Mouse (Mus musculus): ENCODE measurements around the gene Hcar2.

The Hcar2 gene

GRCm38 (mm10) chr5:123865365-123865764 is at the start of gene Hcar2:
Hcar2 (minus strand) TSS chr5:123865499.
- DNase-seq = no peak

DNA sequence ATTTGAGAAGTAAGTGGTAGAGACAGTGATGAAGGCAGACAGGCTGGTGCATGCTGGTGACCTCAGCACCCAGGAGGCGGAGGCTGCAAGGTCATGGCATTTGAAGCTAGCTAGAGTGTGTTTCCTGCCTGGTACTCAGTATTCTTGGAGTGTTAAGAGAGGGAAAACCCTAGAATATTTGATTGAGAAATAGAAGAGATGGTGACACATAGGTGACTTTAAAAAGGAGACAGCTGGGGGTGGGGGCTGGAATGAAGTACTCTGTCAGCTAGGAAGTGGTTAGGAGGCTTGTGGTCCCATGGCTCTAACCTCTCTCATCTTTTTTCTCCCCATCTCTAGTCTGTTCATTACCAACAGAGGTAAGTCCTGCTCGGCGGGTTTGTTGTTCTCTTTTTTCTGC is 49.6 kb upstream of the Hcar2 start:
- no peak for DNase-seq

- DNase-seq = no peak
Observed at GRCm38 (mm10) chr5:123907631-123907977, 42.3 kb upstream of the Hcar2 start.

GRCm38 (mm10) chr5:123906976-123907630 is 41.8 kb upstream of the Hcar2 start, which contains the start of gene Denr:
Denr (plus strand) TSS chr5:123907175.
- DNase-seq = peak; percentile 95

DNA sequence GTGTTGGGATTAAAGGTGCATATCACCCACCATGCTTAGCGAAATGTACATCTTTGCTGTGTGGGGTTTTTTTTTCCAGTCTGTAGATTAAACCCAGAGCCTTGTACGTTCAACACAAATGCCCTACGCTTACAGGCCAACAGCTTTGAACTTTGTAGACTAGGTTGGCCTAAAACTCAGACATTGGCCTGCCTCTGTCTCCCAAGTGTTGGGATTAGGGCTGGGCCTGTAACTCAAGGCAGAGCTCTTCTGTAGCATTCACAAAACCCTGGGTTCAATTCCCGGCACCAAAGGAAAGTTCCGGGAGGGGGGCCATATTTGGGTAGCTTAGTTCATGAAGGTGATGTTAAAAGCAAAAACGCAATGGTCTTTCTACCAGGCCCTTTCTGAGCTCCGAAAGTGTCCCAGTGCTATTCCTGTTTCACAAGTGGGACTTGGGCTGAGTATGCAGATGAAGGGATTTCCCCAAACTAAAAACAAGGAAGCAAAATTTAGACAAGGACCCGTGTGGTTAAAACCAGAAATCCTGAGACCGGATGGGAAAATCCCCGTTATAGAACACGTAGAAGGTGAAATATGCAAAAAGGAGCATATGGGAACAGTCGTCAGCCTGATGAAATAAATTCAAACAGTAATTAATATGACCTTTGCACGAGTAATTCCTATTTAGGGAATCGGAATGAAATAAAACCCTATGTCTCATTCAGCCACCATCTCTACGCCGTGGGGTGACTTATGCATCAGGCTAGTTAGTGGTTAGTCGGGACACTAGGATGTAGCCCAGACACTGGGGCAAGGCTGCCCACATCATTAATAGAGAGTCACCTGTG is 41.1 kb upstream of the Hcar2 start:
- no peak for DNase-seq

- DNase-seq = no peak
Observed at GRCm38 (mm10) chr5:123904059-123904672, 38.9 kb upstream of the Hcar2 start.

DNA sequence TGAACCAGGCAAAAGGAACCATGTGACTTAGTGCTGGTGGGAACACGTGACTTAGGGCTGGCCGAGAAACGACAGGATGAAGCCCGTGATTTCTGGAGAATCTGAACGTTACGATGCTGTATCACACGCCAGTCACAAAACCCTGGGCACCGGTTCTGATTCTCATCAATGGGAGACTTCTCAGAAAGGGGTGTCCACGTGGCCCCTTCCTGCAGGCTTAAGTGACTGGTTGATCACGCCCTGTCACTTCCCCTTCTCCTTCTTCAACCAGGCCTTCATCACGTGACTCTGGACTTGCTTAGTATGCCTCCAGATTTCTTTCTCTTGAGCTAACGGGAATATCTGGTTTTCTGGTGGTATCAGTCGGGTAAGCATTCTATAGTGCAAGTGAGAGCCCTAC is 32.1 kb upstream of the Hcar2 start:
- no peak for DNase-seq

- no peak for DNase-seq
Observed at GRCm38 (mm10) chr5:123896395-123896794, 31.1 kb upstream of the Hcar2 start.

- no peak for DNase-seq
Observed at GRCm38 (mm10) chr5:123893520-123893919, 28.2 kb upstream of the Hcar2 start.

DNA sequence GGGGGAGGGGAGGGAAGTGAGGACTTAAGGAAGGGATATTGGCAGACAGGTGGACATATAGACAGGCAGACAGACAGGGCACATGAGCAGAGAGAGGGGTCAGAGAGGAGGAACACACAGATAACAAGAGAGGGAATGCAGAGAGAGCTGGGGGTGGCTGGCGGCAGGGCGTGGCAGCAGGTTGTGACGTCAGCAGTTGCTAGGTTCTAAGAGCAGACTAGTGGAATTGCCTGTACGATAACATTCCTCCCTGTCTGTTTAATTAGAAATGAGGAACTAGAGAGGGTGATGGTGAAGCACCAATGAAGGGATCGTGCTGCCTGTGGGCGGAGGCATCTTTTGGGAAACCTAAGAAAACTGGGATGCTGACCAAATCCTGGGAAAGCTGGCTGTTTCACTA is 26.4 kb upstream of the Hcar2 start:
- DNase-seq = no peak

DNA sequence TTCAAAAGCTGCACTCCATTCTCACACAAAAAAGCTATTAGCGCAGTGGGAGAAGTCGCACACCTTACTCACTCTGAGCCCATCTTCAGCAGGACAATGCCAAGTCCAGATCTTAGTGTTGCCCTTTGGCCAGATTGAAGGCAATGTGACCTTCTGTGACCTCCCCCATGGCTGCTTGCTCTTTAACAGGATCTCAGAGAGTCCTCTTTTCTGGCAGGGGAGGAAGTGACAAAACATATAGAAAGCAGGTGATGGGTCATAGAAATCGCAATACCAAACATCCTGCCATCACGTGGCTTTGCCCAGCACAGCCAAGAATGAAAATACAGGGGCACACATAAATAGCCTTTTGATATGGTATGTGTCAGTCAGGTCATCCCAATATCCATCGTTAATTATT is 25.7 kb upstream of the Hcar2 start:
- DNase-seq = no peak

DNA sequence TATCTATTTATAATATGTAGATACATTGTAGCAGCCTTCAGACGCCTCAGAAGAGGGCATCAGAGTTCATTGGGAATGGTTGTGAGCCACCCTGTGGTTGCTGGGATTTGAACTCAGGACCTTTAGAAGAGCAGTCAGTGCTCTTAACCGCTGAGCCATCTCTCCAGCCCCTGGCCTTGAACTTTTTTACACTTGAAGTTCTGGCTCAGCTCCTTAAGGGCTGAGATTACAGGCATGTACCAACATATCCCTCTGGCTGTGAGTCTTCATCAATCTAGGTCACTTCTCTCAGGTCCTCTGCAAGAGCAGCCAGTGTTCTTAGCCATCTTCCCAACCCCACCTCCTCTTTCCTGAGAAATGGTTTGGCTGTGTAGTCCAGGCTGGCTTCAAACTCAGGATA is 25.0 kb upstream of the Hcar2 start:
- no peak for DNase-seq

GRCm38 (mm10) chr5:123886365-123886764 is 21.1 kb upstream of the Hcar2 start:
- no peak for DNase-seq

GRCm38 (mm10) chr5:123884332-123884731 is 19.0 kb upstream of the Hcar2 start:
- no peak for DNase-seq

DNA sequence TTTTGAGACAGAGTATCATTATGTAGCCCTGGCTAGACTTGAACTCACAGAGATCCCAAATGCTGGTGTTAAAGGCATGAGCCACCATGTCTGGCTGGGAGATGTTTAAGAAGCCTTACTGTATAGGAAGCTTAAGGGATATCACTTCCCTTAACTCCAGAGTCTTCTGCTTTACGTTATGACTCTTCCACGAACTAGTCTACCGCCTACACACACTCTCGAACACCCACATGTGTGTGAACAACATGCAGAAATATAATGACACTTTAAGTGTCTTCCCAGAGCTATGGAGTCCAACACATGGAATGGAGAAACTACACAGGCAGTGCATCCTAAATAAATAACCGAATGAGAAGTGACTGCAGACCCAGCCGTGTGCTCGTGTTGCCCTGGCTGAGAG is 18.6 kb upstream of the Hcar2 start:
- DNase-seq = no peak

- DNase-seq = no peak
Observed at GRCm38 (mm10) chr5:123880778-123881177, 15.5 kb upstream of the Hcar2 start.

GRCm38 (mm10) chr5:123879928-123880327 is 14.6 kb upstream of the Hcar2 start, which contains the start of gene Hcar1:
Hcar1 (minus strand) TSS chr5:123880020.
- DNase-seq = peak; percentile 17

DNA sequence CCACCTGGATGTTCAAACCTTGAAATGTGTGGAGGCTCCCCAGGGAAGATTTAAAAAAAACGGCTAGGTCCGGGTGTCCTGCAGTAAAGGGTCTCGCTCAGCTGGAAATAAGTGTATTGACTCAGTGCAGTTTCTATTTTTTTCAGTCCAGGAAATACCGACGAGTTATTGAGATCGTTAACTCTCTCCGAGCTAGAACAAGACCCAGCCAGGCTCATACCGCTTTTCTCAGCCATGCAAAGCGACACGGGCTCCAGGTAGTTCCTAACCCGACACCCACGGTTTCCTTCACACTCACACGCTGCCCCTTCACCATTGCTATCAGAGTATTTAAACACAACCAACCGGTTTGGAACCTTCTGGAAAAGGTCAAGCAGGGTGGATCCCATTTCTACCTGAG is 12.8 kb upstream of the Hcar2 start:
- no peak for DNase-seq

- DNase-seq = no peak
Observed at GRCm38 (mm10) chr5:123874177-123874576, 8.9 kb upstream of the Hcar2 start.

GRCm38 (mm10) chr5:123869615-123870014 is 4.3 kb upstream of the Hcar2 start:
- no peak for DNase-seq

DNA sequence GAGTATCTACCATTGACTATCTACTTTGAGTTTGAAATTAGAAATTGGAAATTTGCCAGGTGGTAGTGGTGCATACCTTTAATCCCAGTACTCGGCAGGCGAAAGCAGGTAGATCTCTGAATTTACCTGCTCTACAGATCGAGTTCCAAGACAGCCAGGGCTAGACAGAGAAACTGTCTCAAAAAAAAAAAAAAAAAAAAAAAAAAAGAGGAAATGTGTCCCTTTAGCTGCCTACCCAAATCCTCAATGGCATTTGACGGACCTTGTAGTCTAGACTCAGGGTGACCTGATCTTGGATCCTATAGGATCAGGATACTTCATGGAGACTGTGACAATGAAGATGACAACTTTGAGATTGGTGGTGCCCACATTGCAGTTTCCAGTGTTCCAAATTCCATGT is 1.2 kb upstream of the Hcar2 start:
- no peak for DNase-seq

DNA sequence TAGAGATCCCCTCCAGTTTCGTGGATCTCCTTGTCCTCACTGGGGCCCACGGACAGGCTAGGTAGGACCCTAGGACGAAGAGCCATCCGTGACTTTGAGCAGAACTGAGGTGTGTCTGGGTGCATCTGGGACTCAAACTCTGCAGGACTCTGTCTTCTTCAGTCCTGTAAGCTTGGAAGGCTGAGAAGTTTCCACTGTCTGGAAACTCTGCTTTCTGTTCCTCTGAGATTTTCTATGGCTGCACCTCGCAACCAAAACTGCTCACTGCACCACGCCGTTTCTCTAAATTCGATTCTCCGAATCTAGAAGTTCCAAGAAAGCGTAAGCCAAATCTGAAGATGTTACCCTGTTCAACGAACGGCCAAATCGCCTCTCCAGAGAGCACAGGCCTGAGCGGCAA is 1.4 kb downstream of the Hcar2 start:
- DNase-seq = no peak

DNA sequence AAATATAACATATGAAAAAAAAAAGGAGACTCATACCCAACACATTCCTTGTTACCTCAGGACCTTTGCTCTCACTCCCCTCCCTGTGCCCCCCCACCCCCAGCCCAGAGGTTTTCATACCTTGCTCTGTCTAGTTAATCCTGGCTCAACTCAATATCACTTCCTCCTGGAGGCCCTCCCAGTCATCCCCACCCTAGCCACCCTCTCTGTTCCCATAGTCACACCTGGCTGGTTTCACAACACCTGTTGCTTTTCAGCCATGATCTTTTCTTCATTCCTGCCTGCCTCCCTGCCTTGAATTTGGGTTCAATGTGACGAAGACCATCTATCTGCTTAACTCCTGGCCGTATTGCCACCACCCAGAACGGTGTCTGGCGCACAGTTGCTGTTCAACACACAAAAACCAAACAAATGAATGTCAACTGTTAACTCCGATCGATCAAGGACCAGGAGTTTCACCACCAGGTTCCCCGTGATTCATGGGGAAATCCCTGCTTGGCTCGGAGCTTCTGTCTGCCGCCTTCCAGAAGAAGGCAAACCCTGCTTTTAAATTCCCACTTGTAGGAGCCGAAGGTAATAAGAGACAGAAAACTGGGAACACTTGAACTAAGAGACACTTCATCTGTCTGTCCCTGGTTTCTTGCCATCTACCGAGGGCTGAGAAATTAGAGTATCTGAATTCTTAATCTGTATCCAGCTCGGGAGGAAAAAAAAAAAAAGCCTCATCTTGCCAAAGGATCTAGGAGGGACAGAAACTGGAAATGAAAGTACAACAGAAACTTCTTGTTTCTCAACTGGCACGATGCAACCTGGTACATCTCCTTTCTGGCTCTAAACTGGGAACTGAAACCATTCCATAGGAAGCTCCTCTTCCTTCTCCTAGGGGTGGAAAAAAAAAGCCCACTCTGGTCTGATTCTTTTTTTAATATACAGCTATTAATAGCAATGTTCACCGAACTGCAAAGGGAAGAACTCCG is 2.6 kb downstream of the Hcar2 start:
- no peak for DNase-seq
